Mouse (Mus musculus): Measurements from ENCODE around the gene Gstm2. TPM values are rescaled to one million over a fixed set of nuclear protein-coding genes. Genes with fewer than 3 reads are reported as not detected.
"Not testable (repeated sequence)": the region's sequence is repeated elsewhere in the genome, so short reads cannot be mapped to it uniquely, and the experiment has no call there.

The Gstm2 gene
- 46.7 and 52.1 TPM in 2 replicates for polyA plus RNA-seq (2015; fragmentation: Nextera tagmentation; extraction: Ambion mirVana)

DNA sequence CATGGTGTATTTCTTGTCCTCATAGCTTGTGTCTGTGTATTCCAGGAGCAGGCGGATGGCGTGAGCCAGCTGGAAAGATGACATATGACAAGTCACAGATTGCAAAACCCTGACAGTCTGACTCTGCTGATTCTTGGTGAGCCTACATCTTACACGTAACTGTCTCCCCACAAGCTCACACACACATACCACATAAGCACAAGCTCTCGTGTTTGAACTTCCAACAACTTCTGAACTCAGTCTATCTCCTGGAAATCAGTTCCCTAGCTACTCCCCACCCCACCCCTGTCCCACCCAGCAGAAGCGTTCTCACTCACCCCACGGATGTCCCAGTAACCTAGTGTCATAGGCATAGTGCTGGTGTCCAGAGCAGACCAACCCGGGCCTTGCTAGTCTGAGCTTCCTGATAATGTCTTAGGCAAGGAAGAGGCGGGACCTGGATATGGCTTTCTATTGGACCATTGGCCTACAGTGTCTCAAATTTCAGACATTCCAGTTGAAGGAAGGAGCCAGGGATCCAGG is at the start of gene Gstm2:
Gene Gstm2 (minus strand): TSS at position 413 of the 522 bp plus-strand sequence.
- Histone ChIP-seq H3K4me3 (peak within 1 kb of the TSS; percentile 29), H3K27me3 (no peaks in the 10 kb centered on the region), H3K9ac (0 out of 2 replicates have a peak within 1 kb of the TSS, but pooled peaks have one; percentile 43), H3K4me1 (peaks cover 10% of the 10 kb centered on the region), H3K9me3 (no peaks in the 10 kb centered on the region), H3K27ac (no peak within 1 kb of the TSS), H3K36me3 (no peaks in the 10 kb centered on the region), H3K4me2 (replicated peaks) (peak within 1 kb of the TSS; percentile 54)
- ATAC-seq (ENCODE audit: low FRiP score, low read depth), result peak; percentile 82
- 46% methylated on average over 8 of the region's 8 CpGs for WGBS

GRCm38 (mm10) chr3:108033156-108033555 is 46.9 kb upstream of the Gstm2 start:
- H3K4me3 ChIP-seq, result no peak overlapping the region
- H3K27ac ChIP-seq, result no peak overlapping the region
- H3K9me3 ChIP-seq, result no peaks in the 10 kb centered on the region
- no peak overlapping the region for H3K4me2 ChIP-seq (replicated peaks)
- H3K9ac ChIP-seq, result no peak overlapping the region
- no peaks in the 10 kb centered on the region for H3K36me3 ChIP-seq
- no peaks in the 10 kb centered on the region for H3K4me1 ChIP-seq
- 75% methylated on average over 5 of the region's 5 CpGs for WGBS
- H3K27me3 ChIP-seq, result 0 out of 2 replicates have a peak, but pooled peaks cover 4% of the 10 kb centered on the region
- no peak for ATAC-seq (ENCODE audit: low FRiP score, low read depth)

GRCm38 (mm10) chr3:108032113-108032512 is 45.9 kb upstream of the Gstm2 start:
- H3K9ac ChIP-seq, result no peak overlapping the region

DNA sequence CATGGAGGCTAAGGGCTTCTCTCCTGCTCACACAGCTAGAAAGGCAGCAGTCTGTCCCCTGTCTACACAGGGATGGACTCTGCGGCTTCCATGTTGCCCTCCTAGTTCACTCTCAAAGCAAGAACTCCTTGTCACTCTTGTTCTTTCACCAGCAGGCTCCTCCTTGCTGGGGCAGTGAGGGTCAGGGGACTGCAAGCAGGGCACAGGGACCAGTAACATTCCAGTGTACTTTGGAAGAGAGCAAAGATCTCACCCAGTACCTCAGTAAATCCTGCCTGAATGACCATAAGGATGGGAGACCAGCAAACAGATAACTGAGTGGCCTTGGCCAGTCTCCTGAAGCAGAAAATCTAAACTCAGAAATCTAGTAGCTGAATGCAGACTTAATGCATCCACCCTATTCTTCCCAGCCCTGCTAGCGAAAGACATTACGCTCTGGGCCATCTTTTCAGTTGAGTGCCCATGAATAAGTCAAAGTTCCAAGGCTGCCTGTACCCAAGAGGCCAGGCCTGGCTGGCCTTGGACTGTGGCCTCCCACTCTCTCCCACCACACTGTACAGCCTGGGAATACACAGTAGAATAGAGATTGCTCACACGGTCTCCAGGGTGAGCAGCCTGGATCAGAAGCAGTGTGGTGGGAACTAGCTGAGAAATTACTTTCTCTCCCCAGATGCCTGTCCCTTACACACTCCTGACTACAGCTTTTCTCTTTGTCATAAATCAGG is 42.5 kb upstream of the Gstm2 start:
- no peak overlapping the region for H3K4me2 ChIP-seq (replicated peaks)
- WGBS, result 94% methylated on average over 4 of the region's 4 CpGs

More at GRCm38 (mm10) chr3:108032113-108032512, 45.9 kb upstream of the Gstm2 start:
- Histone ChIP-seq H3K27me3 (0 out of 2 replicates have a peak, but pooled peaks cover 4% of the 10 kb centered on the region), H3K4me2 (replicated peaks) (no peak overlapping the region), H3K27ac (no peak overlapping the region), H3K4me3 (no peak overlapping the region), H3K9me3 (no peaks in the 10 kb centered on the region), H3K36me3 (no peaks in the 10 kb centered on the region), H3K4me1 (no peaks in the 10 kb centered on the region)
- ATAC-seq (ENCODE audit: low FRiP score, low read depth), result no peak

GRCm38 (mm10) chr3:108026597-108026996 is 40.3 kb upstream of the Gstm2 start:
- Histone ChIP-seq H3K27ac (no peak overlapping the region), H3K9ac (no peak overlapping the region), H3K4me3 (no peak overlapping the region), H3K9me3 (no peaks in the 10 kb centered on the region), H3K36me3 (no peaks in the 10 kb centered on the region), H3K4me2 (replicated peaks) (no peak overlapping the region), H3K27me3 (no peaks in the 10 kb centered on the region), H3K4me1 (no peaks in the 10 kb centered on the region)
- WGBS, result 75% methylated on average over 1 of the region's 1 CpGs
- ATAC-seq (ENCODE audit: low FRiP score, low read depth), result no peak

More for the DNA sequence above, 42.5 kb upstream of the Gstm2 start:
- Histone ChIP-seq H3K27ac (no peak overlapping the region), H3K4me1 (no peaks in the 10 kb centered on the region), H3K27me3 (0 out of 2 replicates have a peak, but pooled peaks cover 2% of the 10 kb centered on the region), H3K4me3 (no peak overlapping the region), H3K9me3 (no peaks in the 10 kb centered on the region), H3K36me3 (no peaks in the 10 kb centered on the region), H3K9ac (no peak overlapping the region)
- no peak for ATAC-seq (ENCODE audit: low FRiP score, low read depth)

DNA sequence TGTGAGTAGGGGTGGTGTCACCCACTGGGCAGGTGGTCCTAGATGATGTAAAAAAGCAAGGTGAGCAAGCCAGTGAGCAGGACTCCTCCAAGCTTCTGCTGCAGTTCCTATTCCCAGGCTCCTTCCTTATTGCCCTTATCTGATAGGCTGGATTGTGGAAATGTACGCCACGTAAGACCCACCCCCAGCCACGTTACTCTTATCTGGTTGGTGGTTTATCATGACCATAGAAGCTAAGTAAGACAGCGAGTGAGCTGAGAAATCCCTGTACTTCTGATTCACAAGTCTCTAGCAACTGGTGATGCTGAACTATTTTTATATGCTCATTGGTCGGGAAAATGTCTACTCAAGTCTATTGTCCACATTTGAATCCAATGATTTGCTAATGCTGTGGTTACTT is 39.8 kb upstream of the Gstm2 start:
- no peak overlapping the region for H3K9ac ChIP-seq
- no peaks in the 10 kb centered on the region for H3K4me1 ChIP-seq
- no peaks in the 10 kb centered on the region for H3K36me3 ChIP-seq
- H3K27ac ChIP-seq, result no peak overlapping the region
- no peaks in the 10 kb centered on the region for H3K9me3 ChIP-seq
- 77% methylated on average over 5 of the region's 5 CpGs for WGBS
- H3K4me3 ChIP-seq, result no peak overlapping the region
- no peak for ATAC-seq (ENCODE audit: low FRiP score, low read depth)
- H3K27me3 ChIP-seq, result no peaks in the 10 kb centered on the region
- H3K4me2 ChIP-seq (replicated peaks), result no peak overlapping the region

DNA sequence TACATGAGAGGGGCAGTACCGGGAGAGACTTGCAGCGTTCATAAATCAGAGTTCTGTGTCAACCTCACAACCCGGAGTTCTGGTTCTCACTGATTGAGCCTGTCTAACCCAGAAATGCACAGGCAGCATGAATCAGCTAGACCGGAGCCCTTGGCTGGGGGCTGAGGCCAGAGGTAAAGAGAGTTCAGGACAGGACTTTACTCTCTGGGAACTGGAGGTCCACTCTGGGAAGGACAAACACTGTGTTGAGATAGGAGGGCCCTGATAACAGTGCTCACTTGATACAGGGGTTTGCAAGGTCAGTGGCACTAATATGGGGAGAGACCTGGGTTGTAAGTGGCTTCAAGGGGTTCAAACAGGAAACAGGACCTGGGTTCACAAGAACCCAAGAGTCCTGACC is 39.1 kb upstream of the Gstm2 start:
- Histone ChIP-seq H3K27ac (no peak overlapping the region), H3K4me2 (replicated peaks) (no peak overlapping the region), H3K4me3 (no peak overlapping the region), H3K27me3 (no peaks in the 10 kb centered on the region), H3K4me1 (no peaks in the 10 kb centered on the region), H3K9ac (no peak overlapping the region), H3K36me3 (no peaks in the 10 kb centered on the region), H3K9me3 (no peaks in the 10 kb centered on the region)
- ATAC-seq (ENCODE audit: low FRiP score, low read depth), result no peak
- WGBS, result 57% methylated on average over 4 of the region's 4 CpGs

DNA sequence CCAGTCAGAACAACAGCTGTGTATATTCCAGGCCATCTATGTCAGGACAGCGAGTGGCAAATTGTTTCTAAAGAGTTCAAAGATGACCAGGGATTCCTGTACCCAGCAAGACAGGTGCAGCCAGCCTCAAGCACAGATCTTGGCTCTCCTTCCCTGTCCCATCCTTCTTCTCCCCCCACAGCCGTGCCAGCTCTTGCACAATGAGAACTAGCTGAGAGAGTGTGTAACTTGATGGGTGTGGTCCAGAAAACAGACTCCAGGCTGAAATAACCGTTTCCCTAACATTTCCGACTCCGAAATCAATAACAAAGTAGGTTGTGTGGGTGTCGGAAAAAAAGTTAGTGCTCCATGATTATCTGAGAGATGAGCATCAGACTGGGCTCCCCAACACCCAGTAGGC is 36.4 kb upstream of the Gstm2 start:
- Histone ChIP-seq H3K9ac (no peak overlapping the region), H3K36me3 (no peaks in the 10 kb centered on the region), H3K27me3 (no peaks in the 10 kb centered on the region), H3K9me3 (no peaks in the 10 kb centered on the region), H3K4me2 (replicated peaks) (no peak overlapping the region), H3K4me1 (peaks cover 6% of the 10 kb centered on the region), H3K4me3 (no peak overlapping the region), H3K27ac (no peak overlapping the region)
- no peak for ATAC-seq (ENCODE audit: low FRiP score, low read depth)
- 76% methylated on average over 6 of the region's 6 CpGs for WGBS

GRCm38 (mm10) chr3:108020351-108021022 is 34.2 kb upstream of the Gstm2 start:
- not testable (repeated sequence) for H3K9me3 ChIP-seq; H3K36me3 ChIP-seq; H3K27ac ChIP-seq; ATAC-seq (ENCODE audit: low FRiP score, low read depth); H3K4me2 ChIP-seq (replicated peaks); H3K9ac ChIP-seq; H3K4me3 ChIP-seq; H3K27me3 ChIP-seq
- WGBS, result 69% methylated on average over 11 of the region's 11 CpGs
- peaks cover 14% of the 10 kb centered on the region for H3K4me1 ChIP-seq

DNA sequence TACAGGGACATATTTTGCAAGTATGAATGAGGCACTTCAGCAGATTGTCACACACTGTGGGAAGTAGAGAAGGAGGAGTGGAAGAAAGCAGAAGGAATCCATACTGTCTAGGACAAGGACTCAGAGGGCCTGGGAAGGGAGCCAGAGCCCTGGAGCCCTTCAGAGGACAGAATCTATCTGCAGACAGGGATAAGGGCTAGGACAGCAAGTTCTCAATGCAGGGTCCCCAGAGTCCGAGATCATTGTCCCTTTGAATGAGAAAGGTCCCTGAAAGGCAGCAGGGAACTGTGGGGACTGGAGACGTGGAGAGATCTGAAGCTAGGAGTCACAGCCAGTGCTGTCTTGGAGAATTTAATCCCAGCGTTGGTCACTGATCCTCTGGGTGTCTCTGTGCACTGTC is 33.0 kb upstream of the Gstm2 start:
- 71% methylated on average over 3 of the region's 3 CpGs for WGBS
- not testable (repeated sequence) for ATAC-seq (ENCODE audit: low FRiP score, low read depth)

DNA sequence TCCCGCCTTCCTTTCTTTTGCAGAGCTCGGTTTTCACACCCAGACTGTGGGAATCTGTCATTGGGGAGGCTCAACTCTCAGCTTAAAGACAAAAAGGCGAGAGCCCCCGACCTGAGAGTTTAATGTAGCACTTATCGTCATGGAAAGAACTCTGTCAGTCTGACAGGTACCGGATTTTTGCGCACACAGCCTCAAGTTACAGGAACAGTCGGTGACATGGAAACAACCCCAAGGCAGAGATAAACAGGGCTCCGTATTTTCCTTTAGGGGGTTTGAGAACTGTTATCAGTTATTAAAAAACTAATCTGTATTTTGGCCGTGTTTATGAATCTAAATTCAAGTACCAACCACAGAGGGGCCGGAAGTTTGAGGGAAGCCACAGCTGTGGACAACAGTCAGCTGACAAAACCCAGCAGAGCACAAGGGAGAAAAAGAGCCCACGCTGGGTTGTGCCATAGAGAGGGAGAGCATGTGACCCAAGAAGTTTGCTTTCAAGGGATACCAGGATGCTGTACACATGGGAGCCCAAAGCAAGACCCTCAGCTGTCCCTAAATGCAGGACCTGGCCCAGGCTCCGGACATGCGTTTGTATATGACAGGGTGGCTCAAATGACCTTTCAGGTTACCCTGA is 32.1 kb upstream of the Gstm2 start:
- Histone ChIP-seq H3K9ac (peak overlapping the region; percentile 50), H3K9me3 (no peaks in the 10 kb centered on the region), H3K4me1 (peaks cover 14% of the 10 kb centered on the region), H3K36me3 (no peaks in the 10 kb centered on the region), H3K4me2 (replicated peaks) (peak overlapping the region; percentile 82), H3K4me3 (peak overlapping the region; percentile 48), H3K27ac (peak overlapping the region; percentile 70; the same call in 1 of the 2 replicates), H3K27me3 (no peaks in the 10 kb centered on the region)
- WGBS, result 24% methylated on average over 14 of the region's 14 CpGs
- no peak for ATAC-seq (ENCODE audit: low FRiP score, low read depth)

More for the DNA sequence above, 33.0 kb upstream of the Gstm2 start:
- not testable (repeated sequence) for H3K9me3 ChIP-seq; H3K27me3 ChIP-seq; H3K4me2 ChIP-seq (replicated peaks); H3K9ac ChIP-seq; H3K27ac ChIP-seq; H3K36me3 ChIP-seq; H3K4me3 ChIP-seq
- peaks cover 14% of the 10 kb centered on the region for H3K4me1 ChIP-seq

All from limb, embryonic 13.5 days (tissue).